In the genomic region with DNA sequence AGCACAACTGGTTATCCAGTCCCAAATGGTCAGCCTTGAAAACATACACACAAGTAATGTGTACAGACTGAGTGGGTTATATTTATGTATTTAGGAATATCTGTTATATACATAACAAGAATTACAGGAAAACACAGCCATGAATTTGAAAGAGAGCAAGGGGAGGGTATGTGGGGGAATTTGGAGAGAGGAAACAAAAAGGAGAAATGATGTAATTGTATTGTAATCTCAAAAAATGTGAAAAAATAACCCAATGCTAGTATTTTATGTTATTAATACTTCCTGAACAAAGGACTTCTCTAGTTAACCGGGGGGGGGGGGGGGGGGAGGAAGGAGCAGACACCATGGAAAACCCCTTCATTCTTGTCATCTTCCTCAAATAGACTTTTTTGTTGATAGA, we compare ENCODE assay signal across 1 mouse cellular context.
TF ChIP-seq lines count a peak whose summit lies in the region.

No protein-coding gene starts in this region.

TF ChIP-seq in CH12.LX, 34 proteins besides CTCF, POLR2A, EP300 and RAD21:
- no peak for TF ChIP-seq IRF4 (IDR thresholded peaks at IDR 0.05; ENCODE audit: low read depth, low read length)
- TF ChIP-seq MEF2A (IDR thresholded peaks at IDR 0.05; ENCODE audit: borderline replicate concordance, low read depth, low read length) = peak; percentile 48; the same call in 1 of the 2 replicates
TF ChIP-seq in CH12.LX: peak in this region for 1.
